Mouse (Mus musculus) embryonic facial prominence, embryonic 11.5 days (tissue): Measurements from ENCODE around the gene Vwa7. TPM values are rescaled to one million over a fixed set of nuclear protein-coding genes. Genes with fewer than 3 reads are reported as not detected.
A peak's percentile ranks its signal among the peaks of the same experiment; 100 is the strongest.

Experiments
- ATAC-seq: fragments of 200-750 bp; cut with Nextera tagmentation; replicated peaks from 2 replicates; pipeline ENCODE4 v1.8.0; 2017; ENCODE audit warnings: low read depth; ENCODE audit not compliant: insufficient number of reproducible peaks, low FRiP score, low TSS enrichment
- DNase-seq: peaks from one replicate; pipeline ENCODE4 v3.0.0-alpha.2; 2015; ENCODE audit warnings: low spot score
- H3K27ac ChIP-seq: fragments of 300-500 bp; sonication (generic); replicated peaks from 2 replicates; pipeline ENCODE4 v1.5.1; 2014; ENCODE audit warnings: mild to moderate bottlenecking, low read depth, low read length, control low read depth
- H3K27me3 ChIP-seq: fragments of 300-500 bp; sonication (generic); 2 replicates; pipeline ENCODE4 v1.6.1; 2014; ENCODE audit warnings: mild to moderate bottlenecking, low read length, moderate library complexity, mixed read lengths; ENCODE audit not compliant: control insufficient read depth, insufficient read depth
- H3K36me3 ChIP-seq: fragments of 300-500 bp; sonication (generic); replicated peaks from 2 replicates; pipeline ENCODE4 v1.6.1; 2014; ENCODE audit warnings: low read depth, mild to moderate bottlenecking, low read length, moderate library complexity, mixed read lengths; ENCODE audit not compliant: control insufficient read depth, insufficient read depth
- H3K4me1 ChIP-seq: fragments of 300-500 bp; sonication (generic); 2 replicates; pipeline ENCODE4 v1.6.1; 2014; ENCODE audit warnings: low read length, mixed read lengths; ENCODE audit not compliant: control insufficient read depth, insufficient read depth
- H3K4me2 ChIP-seq: fragments of 300-500 bp; sonication (generic); 2 replicates; pipeline ENCODE4 v1.6.1; 2014; ENCODE audit warnings: low read depth, mild to moderate bottlenecking, control low read depth, low read length, moderate library complexity
- H3K4me3 ChIP-seq: fragments of 300-500 bp; sonication (generic); 2 replicates; pipeline ENCODE4 v1.5.1; 2014; ENCODE audit warnings: low read depth, low read length, control low read depth
- H3K9ac ChIP-seq: fragments of 300-500 bp; sonication (generic); replicated peaks from 2 replicates; pipeline ENCODE4 v1.6.1; 2014; ENCODE audit warnings: mild to moderate bottlenecking, control low read depth, low read length
- H3K9me3 ChIP-seq: fragments of 300-500 bp; sonication (generic); replicated peaks from 2 replicates; pipeline ENCODE4 v1.6.1; 2016; ENCODE audit warnings: mild to moderate bottlenecking, low read length, inconsistent platforms, mixed read lengths; ENCODE audit not compliant: control insufficient read depth
- whole genome bisulfite sequencing: fragments of 180-500 bp; shearing (Covaris S2); extraction: QIAGEN DNeasy Blood & Tissue Kit; methylation state at CpG from one replicate; pipeline ENCODE4 v1.1.7; 2014; 5-methylcytosine and 5-hydroxymethylcytosine counted together
- polyA plus RNA-seq: library from polyadenylated mRNA; unstranded; fragments of >200 nt; fragmentation: Nextera tagmentation; extraction: Ambion mirVana; gene quantifications from 2 replicates; pipeline ENCODE4 v1.2.1, GENCODE M21; 2014

The Vwa7 gene
- polyA plus RNA-seq, 1 experiment from 2014 or later = 0.17 TPM

- H3K4me3 ChIP-seq = no peak overlapping the region
- no peak for DNase-seq
Measured at GRCm38 (mm10) chr17:35019894-35020293, 3.5 kb downstream of the Vwa7 start.

GRCm38 (mm10) chr17:35020551-35020950 lies 4.2 kb downstream of the Vwa7 start:
- no peak for ATAC-seq
- Histone ChIP-seq H3K4me1 (no peaks in the 10 kb centered on the region; the same call in none of the 2 replicates), H3K4me2 (no peak overlapping the region), H3K4me3 (no peak overlapping the region), H3K9me3 (no peaks in the 10 kb centered on the region), H3K27me3 (no peaks in the 10 kb centered on the region), H3K9ac (no peak overlapping the region), H3K27ac (no peak overlapping the region), H3K36me3 (peaks cover 1% of the 10 kb centered on the region; the same call in 1 of the 2 replicates)
- no peak for DNase-seq
- 91% methylated on average over 8 of the region's 8 CpGs for WGBS

More at GRCm38 (mm10) chr17:35019894-35020293, 3.5 kb downstream of the Vwa7 start:
- H3K36me3 ChIP-seq = peaks cover 3% of the 10 kb centered on the region
- H3K4me1 ChIP-seq = no peaks in the 10 kb centered on the region; the same call in none of the 2 replicates
- no peaks in the 10 kb centered on the region for H3K9me3 ChIP-seq
- no peak overlapping the region for H3K9ac ChIP-seq
- H3K27me3 ChIP-seq = no peaks in the 10 kb centered on the region
- 71% methylated on average over 11 of the region's 11 CpGs for WGBS
- no peak overlapping the region for H3K4me2 ChIP-seq
- no peak for ATAC-seq
- H3K27ac ChIP-seq = no peak overlapping the region

DNA sequence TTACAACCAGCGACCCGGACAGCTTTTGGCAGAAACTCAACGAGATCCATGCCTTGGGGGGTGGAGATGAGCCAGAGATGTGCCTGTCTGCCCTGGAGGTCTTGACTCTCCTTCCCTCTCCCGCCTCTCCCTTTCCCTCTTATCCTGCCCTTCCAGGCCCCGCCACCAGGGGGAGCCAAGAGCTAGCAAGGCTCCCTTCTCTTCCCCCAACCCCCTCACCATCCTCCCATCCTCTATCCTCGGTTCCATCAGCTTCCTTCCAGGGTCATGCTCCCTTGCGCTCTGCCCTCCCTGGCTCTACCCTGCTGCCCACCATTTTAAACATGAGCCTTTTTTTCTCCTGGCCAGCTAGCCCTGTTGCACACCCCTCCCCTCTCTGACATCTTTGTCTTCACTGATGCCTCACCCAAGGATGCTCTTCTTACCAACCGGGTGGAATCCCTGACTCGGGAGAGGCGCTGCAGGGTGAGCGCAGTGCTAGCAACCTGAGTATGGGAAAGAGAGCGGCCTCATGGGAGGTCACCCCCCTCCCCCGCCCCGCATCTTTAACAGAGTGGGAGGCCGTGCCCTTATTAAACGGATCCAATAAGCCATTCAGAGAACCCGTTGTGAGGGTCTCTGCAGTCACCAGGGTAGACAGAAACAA lies 4.9 kb downstream of the Vwa7 start:
- no peak overlapping the region for H3K4me3 ChIP-seq
- no peaks in the 10 kb centered on the region for H3K27me3 ChIP-seq
- no peak overlapping the region; the same call in 1 of the 2 replicates for H3K27ac ChIP-seq
- no peaks in the 10 kb centered on the region; the same call in none of the 2 replicates for H3K4me1 ChIP-seq
- H3K9ac ChIP-seq = peak overlapping the region; percentile 45
- ATAC-seq (peak; percentile 65), DNase-seq (peak; percentile 89)
- H3K36me3 ChIP-seq = no peaks in the 10 kb centered on the region
- 7% methylated on average over 17 of the region's 17 CpGs for WGBS
- H3K9me3 ChIP-seq = no peaks in the 10 kb centered on the region
- peak overlapping the region; percentile 22; the same call in 1 of the 2 replicates for H3K4me2 ChIP-seq

- H3K9ac ChIP-seq = no peak overlapping the region; the same call in 1 of the 2 replicates
- no peak overlapping the region for H3K4me3 ChIP-seq
- no peaks in the 10 kb centered on the region for H3K36me3 ChIP-seq
- WGBS = 66% methylated on average over 6 of the region's 6 CpGs
- no peaks in the 10 kb centered on the region for H3K27me3 ChIP-seq
- no peak for DNase-seq
- no peak overlapping the region for H3K27ac ChIP-seq
- H3K4me2 ChIP-seq = no peak overlapping the region
- no peaks in the 10 kb centered on the region; the same call in none of the 2 replicates for H3K4me1 ChIP-seq
- ATAC-seq = no peak
- no peaks in the 10 kb centered on the region for H3K9me3 ChIP-seq
Measured at GRCm38 (mm10) chr17:35021842-35022477, 5.6 kb downstream of the Vwa7 start.

GRCm38 (mm10) chr17:35022541-35023060 lies 6.2 kb downstream of the Vwa7 start:
- Histone ChIP-seq H3K4me2 (no peak overlapping the region), H3K4me1 (no peaks in the 10 kb centered on the region; the same call in none of the 2 replicates), H3K36me3 (no peaks in the 10 kb centered on the region), H3K27me3 (no peaks in the 10 kb centered on the region), H3K27ac (no peak overlapping the region), H3K9me3 (no peaks in the 10 kb centered on the region), H3K9ac (no peak overlapping the region), H3K4me3 (no peak overlapping the region)
- WGBS = 93% methylated on average over 8 of the region's 8 CpGs
- DNase-seq (no peak), ATAC-seq (no peak)

- Histone ChIP-seq H3K36me3 (no peaks in the 10 kb centered on the region), H3K9me3 (no peaks in the 10 kb centered on the region), H3K27ac (no peak overlapping the region), H3K4me3 (no peak overlapping the region), H3K9ac (no peak overlapping the region), H3K27me3 (no peaks in the 10 kb centered on the region), H3K4me1 (no peaks in the 10 kb centered on the region; the same call in none of the 2 replicates), H3K4me2 (no peak overlapping the region)
- 87% methylated on average over 5 of the region's 5 CpGs for WGBS
- DNase-seq = no peak
- no peak for ATAC-seq
Measured at GRCm38 (mm10) chr17:35023221-35023620, 6.8 kb downstream of the Vwa7 start.

- Histone ChIP-seq H3K4me3 (no peak overlapping the region), H3K27me3 (no peaks in the 10 kb centered on the region), H3K4me1 (no peaks in the 10 kb centered on the region; the same call in none of the 2 replicates), H3K9ac (no peak overlapping the region), H3K9me3 (no peaks in the 10 kb centered on the region), H3K4me2 (no peak overlapping the region), H3K27ac (no peak overlapping the region), H3K36me3 (no peaks in the 10 kb centered on the region)
- ATAC-seq = no peak
- no peak for DNase-seq
- 59% methylated on average over 4 of the region's 4 CpGs for WGBS
Measured at GRCm38 (mm10) chr17:35023756-35024155, 7.4 kb downstream of the Vwa7 start.

DNA sequence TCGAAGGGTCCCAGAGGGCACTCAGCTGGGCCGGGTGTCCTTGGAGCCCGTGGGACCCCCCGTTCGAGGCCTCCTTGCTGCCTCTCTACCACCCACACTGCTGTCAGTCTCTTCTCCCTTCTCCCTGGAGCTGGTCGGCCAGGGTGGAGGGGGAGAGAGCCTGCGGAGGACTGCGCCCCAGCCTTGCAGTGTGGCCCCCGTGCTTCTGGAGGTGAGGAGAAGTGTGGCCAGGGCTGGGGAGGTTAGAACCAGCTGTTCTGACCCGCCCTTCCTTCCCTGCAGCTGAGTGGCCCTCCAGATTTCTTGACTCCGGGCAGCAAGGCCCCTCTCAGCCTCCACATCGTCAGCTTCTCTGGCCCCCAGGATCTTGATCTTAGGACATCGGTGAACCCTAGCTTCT lies 7.9 kb downstream of the Vwa7 start:
- Histone ChIP-seq H3K9ac (no peak overlapping the region), H3K27me3 (no peaks in the 10 kb centered on the region), H3K36me3 (no peaks in the 10 kb centered on the region), H3K4me1 (no peaks in the 10 kb centered on the region; the same call in none of the 2 replicates), H3K9me3 (no peaks in the 10 kb centered on the region), H3K4me2 (no peak overlapping the region), H3K27ac (no peak overlapping the region), H3K4me3 (no peak overlapping the region)
- WGBS = 83% methylated on average over 12 of the region's 13 CpGs
- no peak for ATAC-seq
- DNase-seq = no peak
